Mouse (Mus musculus): ENCODE results near the gene Golga5.

- TF ChIP-seq CTCF (IDR thresholded peaks at IDR 0.05; ENCODE audit: low read depth) (no peak), EP300 (optimal IDR thresholded peaks at IDR 0.05) (no peak)
Measured at GRCm38 (mm10) chr12:102514151-102514550, 45.2 kb downstream of the Golga5 start.

Data from stomach, postnatal 0 days (tissue).